Mouse (Mus musculus): ENCODE results near the gene Secisbp2. TPM values are rescaled to one million over a fixed set of nuclear protein-coding genes. Genes with fewer than 3 reads are reported as not detected.

Secisbp2 gene
- polyA plus RNA-seq (2012; fragmentation: generic; extraction: Trizol), result 8.7 TPM

GRCm38 (mm10) chr13:51651408-51652064, at the start of gene Secisbp2:
TSS of gene Secisbp2 (plus strand) at chr13:51651697.
- Histone ChIP-seq H3K27me3 (ENCODE audit: control insufficient read depth, insufficient read depth, insufficient read length) (no peaks in the 10 kb centered on the region), H3K36me3 (ENCODE audit: control insufficient read depth, insufficient read depth) (peaks cover 20% of the 10 kb centered on the region), H3K4me3 (peak within 1 kb of the TSS; percentile 41), H3K79me2 (ENCODE audit: control insufficient read depth, insufficient read depth) (peaks cover 61% of the 10 kb centered on the region), H3K4me2 (ENCODE audit: low read depth) (peak within 1 kb of the TSS; percentile 88), H3ac (ENCODE audit: control insufficient read depth, insufficient read length) (peak within 1 kb of the TSS; percentile 30)
- TF ChIP-seq MAX (IDR thresholded peaks at IDR 0.05; ENCODE audit: low read depth), result peak; percentile 86
- TF ChIP-seq POLR2AphosphoS2 (IDR thresholded peaks at IDR 0.05; ENCODE audit: insufficient read length, low read depth), result peak; percentile 96
- TF ChIP-seq E2F4 (IDR thresholded peaks at IDR 0.05; ENCODE audit: insufficient read depth), result peak; percentile 56
- TF ChIP-seq MYOD1 (IDR thresholded peaks at IDR 0.05; ENCODE audit: control insufficient read depth in 1 of 3, insufficient read length in 2 of 3, low read depth in 2 of 3), result no peak
- no peak for TF ChIP-seq TCF3 (IDR thresholded peaks at IDR 0.05; ENCODE audit: insufficient read length, low read depth)
- no peak for TF ChIP-seq USF1 (IDR thresholded peaks at IDR 0.05; ENCODE audit: low read depth)
- peak; percentile 84 for TF ChIP-seq SRF (IDR thresholded peaks at IDR 0.05; ENCODE audit: control insufficient read depth, insufficient read length, low read depth)
- TF ChIP-seq MYOG (IDR thresholded peaks at IDR 0.05; ENCODE audit: control insufficient read depth in 1 of 3, insufficient read depth in 1 of 3, insufficient read length in 2 of 3, low read depth in 2 of 3), result peak in 2 of 3 experiments; percentile 9 to 28
- TF ChIP-seq REST (IDR thresholded peaks at IDR 0.05; ENCODE audit: insufficient read depth, insufficient read length), result no peak
- no peak for TF ChIP-seq CEBPB (IDR thresholded peaks at IDR 0.05; ENCODE audit: insufficient read depth, poor library complexity, severe bottlenecking)
- peak; percentile 89 for TF ChIP-seq POLR2A (IDR thresholded peaks at IDR 0.05; ENCODE audit: insufficient read length, low read depth)
- TF ChIP-seq TCF12 (IDR thresholded peaks at IDR 0.05; ENCODE audit: insufficient read depth, poor library complexity, severe bottlenecking), result no peak

GRCm38 (mm10) chr13:51602764-51603163, 48.7 kb upstream of the Secisbp2 start:
- no peak overlapping the region for H3ac ChIP-seq (ENCODE audit: control insufficient read depth, insufficient read length)
- H3K79me2 ChIP-seq (ENCODE audit: control insufficient read depth, insufficient read depth), result no peaks in the 10 kb centered on the region
- H3K4me3 ChIP-seq, result no peak overlapping the region
- no peaks in the 10 kb centered on the region for H3K27me3 ChIP-seq (ENCODE audit: control insufficient read depth, insufficient read depth, insufficient read length)
- H3K4me2 ChIP-seq (ENCODE audit: low read depth), result peak overlapping the region; percentile 58
- TF ChIP-seq E2F4 (IDR thresholded peaks at IDR 0.05; ENCODE audit: insufficient read depth) (no peak), POLR2A (IDR thresholded peaks at IDR 0.05; ENCODE audit: insufficient read length, low read depth) (no peak), SRF (IDR thresholded peaks at IDR 0.05; ENCODE audit: control insufficient read depth, insufficient read length, low read depth) (no peak), POLR2AphosphoS2 (IDR thresholded peaks at IDR 0.05; ENCODE audit: insufficient read length, low read depth) (no peak), REST (IDR thresholded peaks at IDR 0.05; ENCODE audit: insufficient read depth, insufficient read length) (no peak), TCF12 (IDR thresholded peaks at IDR 0.05; ENCODE audit: insufficient read depth, poor library complexity, severe bottlenecking) (no peak), MAX (IDR thresholded peaks at IDR 0.05; ENCODE audit: low read depth) (no peak), MYOG (IDR thresholded peaks at IDR 0.05; ENCODE audit: control insufficient read depth in 1 of 3, insufficient read depth in 1 of 3, insufficient read length in 2 of 3, low read depth in 2 of 3) (no peak), CEBPB (IDR thresholded peaks at IDR 0.05; ENCODE audit: insufficient read depth, poor library complexity, severe bottlenecking) (no peak), TCF3 (IDR thresholded peaks at IDR 0.05; ENCODE audit: insufficient read length, low read depth) (no peak), MYOD1 (IDR thresholded peaks at IDR 0.05; ENCODE audit: control insufficient read depth in 1 of 3, insufficient read length in 2 of 3, low read depth in 2 of 3) (no peak), USF1 (IDR thresholded peaks at IDR 0.05; ENCODE audit: low read depth) (no peak)
- no peaks in the 10 kb centered on the region for H3K36me3 ChIP-seq (ENCODE audit: control insufficient read depth, insufficient read depth)

DNA sequence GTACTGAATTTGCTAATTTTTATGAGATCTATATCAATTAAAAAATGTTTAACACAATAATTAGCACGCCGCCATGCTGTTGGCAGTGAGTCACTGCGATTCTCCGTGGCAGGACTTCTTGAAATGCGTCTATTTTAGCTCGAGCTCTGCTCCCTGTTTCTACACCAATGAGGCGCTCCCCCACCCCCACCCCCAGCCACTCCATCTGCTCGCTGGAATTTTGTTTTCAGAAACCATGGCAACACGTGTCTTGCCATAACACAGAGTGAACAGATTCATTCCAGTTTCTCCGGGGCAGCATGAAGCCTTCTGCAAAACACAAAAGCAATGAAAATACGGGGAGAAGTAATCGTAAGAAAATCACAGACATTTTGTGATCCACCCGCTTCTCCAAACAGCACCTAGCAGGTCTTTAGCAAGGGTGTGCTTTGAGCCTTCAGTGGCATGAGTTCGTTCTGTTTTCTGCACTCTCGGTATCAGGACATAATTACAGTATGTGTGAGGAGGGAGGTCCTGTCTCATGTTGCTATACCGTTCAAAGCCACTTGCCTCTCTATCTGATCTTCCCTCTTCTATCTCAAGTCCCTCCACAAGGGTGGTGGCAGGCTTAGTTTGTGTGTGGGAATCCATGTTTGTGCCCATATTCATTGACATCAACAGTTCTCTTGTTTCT, 48.1 kb upstream of the Secisbp2 start:
- Histone ChIP-seq H3K36me3 (ENCODE audit: control insufficient read depth, insufficient read depth) (no peaks in the 10 kb centered on the region), H3ac (ENCODE audit: control insufficient read depth, insufficient read length) (no peak overlapping the region), H3K4me3 (no peak overlapping the region), H3K4me2 (ENCODE audit: low read depth) (peak overlapping the region; percentile 58), H3K79me2 (ENCODE audit: control insufficient read depth, insufficient read depth) (no peaks in the 10 kb centered on the region), H3K27me3 (ENCODE audit: control insufficient read depth, insufficient read depth, insufficient read length) (no peaks in the 10 kb centered on the region)
- TF ChIP-seq USF1 (IDR thresholded peaks at IDR 0.05; ENCODE audit: low read depth), result no peak
- no peak for TF ChIP-seq POLR2A (IDR thresholded peaks at IDR 0.05; ENCODE audit: insufficient read length, low read depth)
- no peak for TF ChIP-seq MYOD1 (IDR thresholded peaks at IDR 0.05; ENCODE audit: control insufficient read depth in 1 of 3, insufficient read length in 2 of 3, low read depth in 2 of 3)
- TF ChIP-seq MAX (IDR thresholded peaks at IDR 0.05; ENCODE audit: low read depth), result no peak
- TF ChIP-seq POLR2AphosphoS2 (IDR thresholded peaks at IDR 0.05; ENCODE audit: insufficient read length, low read depth), result no peak
- no peak for TF ChIP-seq SRF (IDR thresholded peaks at IDR 0.05; ENCODE audit: control insufficient read depth, insufficient read length, low read depth)
- no peak for TF ChIP-seq MYOG (IDR thresholded peaks at IDR 0.05; ENCODE audit: control insufficient read depth in 1 of 3, insufficient read depth in 1 of 3, insufficient read length in 2 of 3, low read depth in 2 of 3)

DNA sequence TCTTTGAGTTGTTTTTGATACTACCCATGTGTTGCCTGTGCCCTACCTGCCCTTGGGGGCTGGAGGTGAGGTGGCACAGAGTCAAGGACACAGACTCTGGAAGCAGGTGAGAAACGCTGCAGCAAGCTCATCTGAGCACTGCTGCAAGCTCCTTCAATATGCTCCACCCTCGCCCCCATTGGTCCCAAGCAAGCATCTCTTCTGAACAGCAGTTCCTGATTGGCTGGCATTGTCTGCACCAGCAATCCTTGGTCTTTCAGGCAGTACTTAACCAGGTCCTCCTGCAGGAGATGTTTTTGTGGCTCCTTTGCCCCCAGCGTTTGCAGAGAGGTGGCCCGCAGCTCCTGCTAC, 47.6 kb upstream of the Secisbp2 start:
- H3K36me3 ChIP-seq (ENCODE audit: control insufficient read depth, insufficient read depth), result no peaks in the 10 kb centered on the region
- no peaks in the 10 kb centered on the region for H3K79me2 ChIP-seq (ENCODE audit: control insufficient read depth, insufficient read depth)
- H3K4me3 ChIP-seq, result no peak overlapping the region
- TF ChIP-seq TCF12 (IDR thresholded peaks at IDR 0.05; ENCODE audit: insufficient read depth, poor library complexity, severe bottlenecking) (no peak), SRF (IDR thresholded peaks at IDR 0.05; ENCODE audit: control insufficient read depth, insufficient read length, low read depth) (no peak), TCF3 (IDR thresholded peaks at IDR 0.05; ENCODE audit: insufficient read length, low read depth) (no peak), REST (IDR thresholded peaks at IDR 0.05; ENCODE audit: insufficient read depth, insufficient read length) (no peak), POLR2AphosphoS2 (IDR thresholded peaks at IDR 0.05; ENCODE audit: insufficient read length, low read depth) (no peak), MAX (IDR thresholded peaks at IDR 0.05; ENCODE audit: low read depth) (no peak), MYOD1 (IDR thresholded peaks at IDR 0.05; ENCODE audit: control insufficient read depth in 1 of 3, insufficient read length in 2 of 3, low read depth in 2 of 3) (no peak), CEBPB (IDR thresholded peaks at IDR 0.05; ENCODE audit: insufficient read depth, poor library complexity, severe bottlenecking) (no peak), USF1 (IDR thresholded peaks at IDR 0.05; ENCODE audit: low read depth) (no peak), E2F4 (IDR thresholded peaks at IDR 0.05; ENCODE audit: insufficient read depth) (no peak), MYOG (IDR thresholded peaks at IDR 0.05; ENCODE audit: control insufficient read depth in 1 of 3, insufficient read depth in 1 of 3, insufficient read length in 2 of 3, low read depth in 2 of 3) (no peak)
- no peaks in the 10 kb centered on the region for H3K27me3 ChIP-seq (ENCODE audit: control insufficient read depth, insufficient read depth, insufficient read length)
- H3ac ChIP-seq (ENCODE audit: control insufficient read depth, insufficient read length), result no peak overlapping the region
- no peak overlapping the region for H3K4me2 ChIP-seq (ENCODE audit: low read depth)
